Mouse (Mus musculus) kidney, postnatal 10 days (tissue): ENCODE measurements around the gene Slc25a16.
A peak's percentile ranks its signal among the peaks of the same experiment; 100 is the strongest.

ENCODE experiments used
- DNase-seq: peaks from one replicate; pipeline ENCODE4 v3.0.0; 2021; ENCODE audit warnings: mixed read lengths

The Slc25a16 gene

DNA sequence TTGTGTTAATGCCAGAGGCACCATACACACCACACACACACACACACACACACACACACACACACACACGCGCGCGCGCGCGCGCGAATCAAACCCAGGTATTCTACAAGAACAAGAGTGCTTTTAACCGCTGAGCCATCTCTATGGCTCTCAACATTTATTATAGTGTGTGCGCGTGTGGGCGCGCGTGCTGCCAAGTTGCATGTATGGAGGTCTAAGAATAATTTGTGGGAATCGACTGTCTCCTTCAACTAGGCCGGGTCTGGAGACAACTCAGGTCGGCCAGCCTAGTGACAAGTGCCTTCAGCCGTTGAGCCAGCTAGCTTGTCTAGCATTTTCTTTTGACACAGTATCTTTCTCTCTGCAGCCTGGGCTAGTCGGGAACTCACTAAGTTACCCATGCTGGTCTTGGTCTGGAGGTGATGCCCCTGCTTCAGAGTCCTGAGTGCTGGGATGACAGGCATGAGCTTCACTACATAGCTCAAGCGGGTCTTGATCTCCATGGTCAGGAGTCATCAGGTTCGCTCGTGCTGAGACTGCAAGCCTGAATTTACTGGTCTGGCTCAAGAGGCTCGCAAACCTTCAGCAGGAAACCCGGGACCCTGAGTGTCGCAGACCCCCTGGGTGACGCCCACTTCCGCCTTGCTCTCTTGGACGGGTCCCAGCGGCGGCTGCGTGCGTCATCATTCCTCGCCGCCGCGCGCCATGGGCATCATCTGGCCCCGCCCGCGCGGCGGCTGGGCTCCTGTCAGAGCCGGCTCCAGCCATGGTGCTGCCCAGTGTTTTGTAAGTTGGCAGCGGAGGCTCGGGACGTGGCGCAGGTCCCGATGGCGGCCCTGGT lies at the start of gene Slc25a16:
Gene Slc25a16 (plus strand): TSS at position 709 of the 841 bp plus-strand sequence.
- peak; percentile 95 for DNase-seq

DNA sequence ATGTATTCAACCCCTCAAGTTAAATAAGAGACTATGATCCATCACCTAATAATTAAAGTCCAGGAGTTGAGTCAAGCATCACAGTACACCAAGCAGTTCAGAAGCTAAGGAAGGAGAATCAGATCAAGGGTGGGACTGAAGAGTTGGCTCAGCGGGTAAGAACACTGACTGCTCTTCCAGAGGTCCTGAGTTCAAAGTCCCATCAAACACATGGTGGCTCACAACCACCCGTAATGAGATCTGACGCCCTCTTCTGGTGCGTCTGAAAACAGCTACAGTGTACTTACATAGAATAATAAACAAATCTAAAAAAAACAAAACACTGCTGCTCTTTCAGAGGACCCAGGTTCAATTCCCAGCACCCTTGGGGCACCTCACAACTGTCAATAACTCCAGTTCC lies 45.6 kb upstream of the Slc25a16 start:
- DNase-seq, result no peak

DNA sequence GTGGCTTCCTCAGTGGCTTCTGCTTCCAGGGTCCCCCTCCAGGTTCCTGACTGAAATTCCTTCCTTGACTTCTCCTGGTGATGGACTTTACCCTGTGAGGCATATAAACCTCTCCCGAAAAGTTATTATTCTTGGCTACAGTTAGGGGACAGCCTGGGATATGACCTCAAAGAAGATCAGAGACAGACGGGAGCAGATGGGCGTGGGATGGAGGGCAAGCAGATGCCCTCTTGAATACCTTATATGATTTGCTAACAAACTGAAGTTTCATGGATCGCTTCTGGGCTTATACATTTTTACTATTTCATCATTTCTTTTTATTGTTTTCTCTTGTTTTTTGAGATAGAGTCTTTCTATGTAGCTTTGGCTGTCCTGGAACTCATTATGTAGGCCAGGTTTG lies 44.9 kb upstream of the Slc25a16 start:
- DNase-seq, result no peak

DNA sequence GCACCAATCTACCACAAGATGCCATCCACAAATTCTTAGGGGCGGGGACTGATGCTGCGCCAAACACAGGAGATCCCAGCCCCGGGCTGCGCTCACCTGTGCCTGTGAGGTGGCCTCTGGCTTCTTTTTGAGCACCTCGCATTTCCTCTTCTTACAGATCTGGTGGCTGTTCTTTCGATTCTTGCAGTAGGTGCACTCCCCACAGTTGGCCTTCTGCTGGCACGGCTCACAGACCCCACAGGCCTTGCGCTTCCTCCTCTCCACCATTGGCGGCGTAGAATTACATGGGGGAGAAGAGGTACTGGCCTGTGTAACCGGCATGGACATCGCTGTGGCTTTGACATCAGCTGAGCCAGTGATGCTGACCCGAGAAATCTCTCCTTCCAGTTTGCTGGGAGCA lies 42.4 kb upstream of the Slc25a16 start:
- DNase-seq, result no peak

DNA sequence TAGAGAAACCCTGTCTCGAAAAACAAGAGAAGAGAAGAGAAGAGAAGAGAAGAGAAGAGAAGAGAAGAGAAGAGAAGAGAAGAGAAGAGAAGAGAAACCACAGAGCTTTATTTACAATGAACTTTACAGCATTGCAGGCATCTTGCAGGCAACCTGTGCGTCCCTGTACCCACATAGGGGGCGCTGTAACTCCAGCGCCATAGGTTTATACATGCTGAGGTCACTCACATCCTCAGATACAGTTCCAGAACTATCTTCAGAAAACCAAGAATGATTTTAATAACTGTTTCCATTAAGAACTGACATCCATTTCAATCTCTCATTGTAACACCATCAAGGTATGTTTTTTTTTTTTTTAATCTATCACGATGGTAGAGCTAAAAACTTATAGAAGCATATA lies 39.2 kb upstream of the Slc25a16 start:
- peak; percentile 18 for DNase-seq

DNA sequence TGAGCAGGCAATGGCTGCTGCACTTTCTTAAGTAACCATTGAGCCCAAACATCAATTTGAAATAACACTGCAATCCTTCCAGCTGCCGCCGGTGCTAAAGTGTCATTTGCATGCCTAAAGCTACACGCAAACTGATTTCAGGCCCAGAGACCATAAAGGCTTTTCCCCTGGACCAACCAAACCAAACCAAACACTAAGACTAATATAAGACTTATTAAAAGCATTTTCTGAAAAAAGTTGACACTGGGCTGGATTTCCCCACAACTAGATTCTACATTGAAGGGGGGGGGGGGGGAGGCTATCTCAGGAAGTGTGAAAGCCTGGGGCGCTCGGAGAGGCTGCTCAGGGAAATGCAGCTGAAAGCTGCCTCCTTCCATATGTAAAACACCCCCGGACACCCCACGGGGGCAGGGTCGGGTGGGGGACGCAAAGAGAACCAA lies 36.5 kb upstream of the Slc25a16 start:
- peak; percentile 30 for DNase-seq

DNA sequence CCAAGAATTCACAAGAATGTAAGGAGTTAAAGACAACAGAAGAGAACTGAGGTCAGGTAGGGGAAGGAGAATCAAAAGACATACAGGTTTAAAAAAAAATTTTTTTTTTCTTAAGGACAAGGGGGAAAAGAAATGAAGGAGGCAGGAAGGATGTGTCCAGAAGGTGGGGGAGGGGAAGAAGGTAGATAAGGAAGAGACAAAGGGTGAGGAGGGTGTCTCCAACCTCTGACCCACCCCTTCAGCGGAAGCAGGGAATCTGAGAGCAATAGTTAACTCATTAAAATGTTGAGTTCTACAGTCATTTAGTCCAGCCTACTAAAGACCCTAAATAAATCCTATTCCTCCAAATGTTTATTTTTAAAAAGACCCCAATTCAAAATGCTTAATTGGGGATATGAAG lies 35.9 kb upstream of the Slc25a16 start:
- DNase-seq, result no peak

DNA sequence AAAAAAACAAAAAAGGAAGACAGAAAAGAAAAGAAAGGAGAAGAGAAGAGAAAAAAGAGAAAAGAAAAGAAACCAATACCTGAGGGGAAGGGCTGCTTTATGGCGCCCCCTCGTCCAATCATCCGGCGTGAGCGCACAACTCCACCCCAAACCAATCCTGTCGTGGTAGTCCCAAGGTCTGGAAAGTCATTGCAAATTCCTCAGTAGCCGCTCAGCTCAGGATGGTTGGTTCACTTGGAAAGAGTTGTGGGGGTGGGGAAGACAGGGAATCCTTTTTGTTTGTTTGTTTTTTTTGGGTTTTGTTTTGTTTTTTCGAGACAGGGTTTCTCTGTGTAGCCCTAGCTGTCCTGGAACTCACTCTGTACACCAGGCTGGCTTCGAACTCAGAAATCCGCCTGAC lies 35.0 kb upstream of the Slc25a16 start:
- no peak for DNase-seq

DNA sequence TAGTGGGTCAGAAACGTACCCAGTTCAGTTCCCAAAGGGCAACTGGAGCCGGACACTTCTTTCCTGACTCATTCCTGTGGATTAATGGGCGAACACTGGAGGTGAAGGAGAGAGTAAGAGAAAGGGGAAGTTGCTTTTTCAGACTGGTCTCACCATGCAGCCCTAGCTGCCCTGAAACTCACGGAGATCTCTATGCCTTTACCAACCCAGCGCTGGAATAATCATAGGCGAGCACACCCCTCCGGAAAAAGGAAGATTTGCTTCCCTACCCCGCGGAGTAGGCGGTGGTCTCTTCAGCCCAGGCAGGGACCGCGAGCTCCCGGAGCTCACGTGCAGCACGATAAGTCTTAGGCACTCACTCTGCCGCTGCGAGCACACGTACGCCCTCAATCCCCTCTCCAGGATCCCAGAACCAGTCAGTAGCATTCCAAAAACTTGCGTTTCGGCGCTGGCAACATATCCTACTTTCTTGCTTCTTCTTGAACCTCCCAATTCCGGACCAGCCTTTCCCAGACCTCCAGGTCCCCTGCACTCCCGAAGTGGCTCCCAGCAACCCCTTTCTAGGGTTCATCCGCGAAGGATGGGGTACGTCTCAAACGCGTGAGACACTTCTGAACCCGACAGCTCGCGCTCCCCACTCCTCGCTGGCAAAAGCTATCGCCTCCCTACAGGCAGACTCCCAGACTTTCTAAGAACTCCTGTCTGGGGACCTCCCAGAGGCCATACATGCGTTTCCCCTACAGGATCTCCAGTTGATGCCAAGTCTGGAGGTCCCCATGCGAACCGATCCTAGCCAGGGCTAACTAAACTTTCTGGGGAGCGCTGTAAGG lies 34.2 kb upstream of the Slc25a16 start:
- DNase-seq, result peak; percentile 19

DNA sequence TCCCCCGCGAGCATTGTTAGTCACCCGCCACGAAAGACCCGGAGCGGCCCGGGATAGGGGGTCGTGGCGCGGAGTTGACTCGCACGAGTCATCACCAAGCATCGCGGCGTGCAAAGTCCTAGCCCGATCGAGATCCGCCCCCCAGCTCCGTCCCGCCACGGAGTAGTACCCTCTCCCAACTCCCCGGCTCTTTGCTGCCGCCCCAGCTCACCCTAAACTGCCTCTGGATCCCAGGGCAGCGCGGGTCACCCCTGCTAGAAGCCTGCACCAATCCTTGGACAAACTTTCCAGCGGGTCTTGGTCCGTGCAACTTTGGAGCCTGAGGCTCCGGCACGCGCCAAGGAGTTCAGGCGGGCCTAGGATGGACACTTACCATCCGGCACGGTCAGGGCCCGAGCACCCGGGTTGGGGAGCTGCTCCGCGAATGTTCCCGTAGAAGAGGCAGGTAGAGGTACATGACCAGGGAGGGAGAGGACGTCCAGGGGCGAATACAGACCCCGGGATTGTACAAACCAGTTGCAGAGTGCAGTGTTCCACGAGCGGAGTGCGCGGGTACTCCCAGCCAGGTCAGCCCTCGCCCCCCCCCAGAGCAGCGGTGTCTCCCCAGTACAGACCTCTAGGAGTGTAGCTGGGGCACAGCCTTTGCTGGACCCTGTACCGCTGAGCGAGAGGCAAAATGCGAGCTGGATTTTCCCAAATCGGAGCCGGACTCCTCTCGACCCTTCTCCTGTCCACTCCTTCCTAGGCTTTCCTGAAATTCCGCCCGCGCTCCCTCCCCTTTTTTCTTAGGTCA lies 33.4 kb upstream of the Slc25a16 start:
- DNase-seq, result peak; percentile 84

DNA sequence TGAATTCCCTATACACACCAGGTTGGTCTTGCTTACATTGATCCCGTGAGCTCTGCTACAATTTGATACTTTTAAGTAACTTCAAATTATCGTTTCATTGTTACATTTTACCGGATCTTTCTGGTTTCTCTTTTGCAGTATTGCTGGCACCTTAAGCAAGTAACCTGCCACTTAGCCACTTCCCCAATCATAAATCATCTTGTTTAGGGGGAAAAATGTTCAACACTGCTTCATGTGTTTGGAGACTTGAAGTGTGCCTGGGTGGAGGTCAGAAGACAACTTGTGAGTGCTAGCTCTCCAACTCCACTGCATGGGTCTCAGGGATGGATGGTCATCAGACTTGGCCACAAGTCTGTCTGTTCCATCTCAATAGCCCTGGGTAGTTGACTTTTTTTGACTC lies 29.4 kb upstream of the Slc25a16 start:
- no peak for DNase-seq

DNA sequence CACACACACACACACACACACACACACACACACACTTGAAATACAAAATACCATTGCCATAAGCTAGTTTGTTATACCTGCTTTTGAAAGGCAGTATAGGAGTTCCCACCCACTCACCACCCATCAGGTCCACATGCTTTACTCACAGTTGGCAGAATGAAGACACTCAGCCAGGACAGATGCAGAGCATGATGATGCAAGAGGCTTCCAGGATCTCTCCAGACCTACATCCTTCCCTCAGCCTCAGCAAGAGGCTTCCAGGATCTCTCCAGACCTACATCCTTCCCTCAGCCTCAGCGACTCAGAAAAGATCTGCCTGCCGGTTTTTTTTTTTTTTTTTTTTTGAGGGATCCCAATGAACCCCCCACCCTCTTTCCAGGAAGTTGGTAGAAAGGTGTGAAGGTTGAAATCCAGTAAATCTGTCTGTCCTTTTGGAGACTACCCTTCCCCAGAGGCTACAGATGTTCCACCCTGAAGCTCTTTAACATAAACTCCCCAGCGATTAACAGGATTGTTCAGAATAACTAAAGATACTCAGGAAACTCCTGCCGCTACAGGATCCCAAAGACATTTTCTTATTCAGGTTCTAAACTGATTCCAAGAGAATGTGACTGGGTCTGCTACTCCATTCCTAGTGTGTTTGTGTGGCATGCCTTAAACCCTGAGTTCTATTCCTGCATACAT lies 27.7 kb upstream of the Slc25a16 start:
- DNase-seq, result no peak

DNA sequence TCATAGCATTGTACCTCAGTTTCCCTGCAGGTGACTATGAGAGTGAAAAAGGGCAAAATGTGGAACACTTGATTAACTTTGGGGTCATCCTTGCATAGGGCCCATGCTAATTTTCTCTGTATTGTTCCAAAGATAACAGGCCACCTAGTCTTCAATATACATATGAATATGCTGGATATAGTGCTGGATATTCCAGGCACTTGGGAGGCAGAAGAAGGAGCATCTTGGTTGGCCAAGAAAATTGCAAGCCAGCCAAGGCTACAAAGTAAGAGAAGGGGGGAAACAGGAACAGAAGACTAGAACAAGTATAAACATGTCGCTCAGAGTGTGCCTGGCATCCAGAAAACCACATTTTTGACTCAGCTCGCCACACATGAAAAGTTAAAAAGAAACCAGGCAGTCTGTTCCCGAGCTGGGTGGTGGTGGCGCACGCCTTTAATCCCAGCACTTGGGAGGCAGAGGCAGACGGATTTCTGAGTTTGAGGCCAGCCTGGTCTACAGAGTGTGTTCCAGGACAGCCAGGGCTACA lies 27.0 kb upstream of the Slc25a16 start:
- no peak for DNase-seq

DNA sequence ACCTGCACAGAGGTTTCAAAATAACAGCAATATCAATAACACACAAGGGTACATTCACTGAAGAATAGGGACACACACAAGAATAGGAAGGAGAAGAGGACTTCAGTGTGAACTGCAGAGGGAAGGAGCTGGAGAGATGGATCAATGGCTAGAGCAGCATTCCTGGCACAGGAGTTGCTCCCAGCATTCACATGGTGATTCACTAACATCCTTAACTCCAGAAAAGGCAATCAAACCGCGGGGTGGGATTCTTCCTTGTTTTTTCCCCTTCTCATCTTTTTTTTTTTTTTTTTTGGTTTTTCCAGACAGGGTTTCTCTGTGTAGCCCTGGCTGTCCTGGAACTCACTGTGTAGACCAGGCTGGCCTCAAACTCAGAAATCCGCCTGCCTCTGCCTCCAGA lies 26.0 kb upstream of the Slc25a16 start:
- DNase-seq, result no peak

DNA sequence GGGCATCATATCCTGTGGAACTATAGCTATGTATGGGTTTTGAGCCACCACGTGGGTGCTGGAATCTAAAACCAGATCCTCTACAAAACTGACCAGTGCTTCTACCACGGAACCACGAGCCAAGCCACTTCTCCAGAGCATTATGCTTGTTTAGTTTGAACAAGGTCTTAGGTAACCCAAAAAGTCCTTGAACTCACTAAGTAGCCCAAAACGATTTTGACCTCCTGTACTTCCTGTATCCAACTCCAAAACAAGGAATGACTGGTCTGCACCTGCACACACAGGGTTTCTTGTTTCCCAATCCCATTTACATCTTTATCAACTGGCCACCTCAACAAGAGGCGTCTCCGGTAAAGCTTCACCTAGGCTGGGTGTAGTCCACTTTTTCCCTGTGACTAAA lies 25.0 kb upstream of the Slc25a16 start:
- DNase-seq, result no peak

DNA sequence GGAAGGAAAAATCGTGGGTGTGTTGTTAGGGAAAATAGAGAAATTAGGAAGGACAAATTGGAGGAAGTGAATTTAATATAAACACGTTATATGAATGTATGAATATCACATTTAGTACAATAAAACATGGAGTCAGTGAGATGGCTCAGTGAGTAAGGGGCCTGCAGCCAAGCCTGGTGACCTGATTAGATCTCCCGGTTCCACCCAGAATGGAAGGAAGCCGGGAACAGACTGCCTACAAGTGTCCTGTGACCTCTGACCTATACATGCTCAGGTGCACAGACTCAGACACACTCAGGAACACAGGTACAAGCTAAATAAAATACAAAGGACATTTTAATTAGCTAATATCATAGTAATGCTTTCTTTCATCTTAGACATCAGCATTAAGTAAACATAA lies 24.4 kb upstream of the Slc25a16 start:
- no peak for DNase-seq

DNA sequence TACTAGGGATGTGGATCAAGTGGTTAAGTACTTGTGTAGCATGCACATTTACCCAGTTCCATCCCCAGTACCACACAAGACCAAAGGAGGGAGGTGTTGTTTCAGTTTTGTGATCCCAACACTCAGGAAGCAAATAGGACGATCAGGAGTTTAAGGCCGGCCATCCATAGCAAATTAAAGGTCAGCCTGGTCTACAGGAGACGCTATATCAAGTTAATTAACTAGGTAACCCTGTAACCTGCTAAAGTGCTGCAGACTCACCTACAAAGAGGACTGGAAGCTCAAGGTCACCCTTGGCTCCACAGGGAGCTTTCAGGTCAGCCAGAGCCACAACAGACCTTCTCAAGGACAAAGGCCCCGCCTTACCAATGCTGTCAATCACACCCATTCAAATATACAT lies 23.7 kb upstream of the Slc25a16 start:
- DNase-seq, result no peak

DNA sequence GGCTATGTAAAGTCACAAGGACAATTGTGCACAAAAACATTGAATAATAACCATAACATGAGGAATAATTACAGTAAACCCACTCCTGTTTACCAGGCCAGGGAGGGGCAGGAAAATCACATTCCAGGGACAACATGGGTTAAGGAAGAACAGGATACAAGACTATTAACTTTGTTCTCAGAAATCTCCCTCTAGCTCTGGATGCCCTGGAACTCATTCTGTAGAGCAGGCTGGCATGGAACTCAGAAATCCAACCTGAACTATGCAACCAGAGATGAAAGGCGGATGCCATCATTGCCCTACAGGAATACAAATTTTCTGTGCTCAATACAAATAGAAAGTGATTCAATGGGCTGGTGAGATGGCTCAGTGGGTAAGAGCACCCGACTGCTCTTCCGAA lies 23.0 kb upstream of the Slc25a16 start:
- no peak for DNase-seq

DNA sequence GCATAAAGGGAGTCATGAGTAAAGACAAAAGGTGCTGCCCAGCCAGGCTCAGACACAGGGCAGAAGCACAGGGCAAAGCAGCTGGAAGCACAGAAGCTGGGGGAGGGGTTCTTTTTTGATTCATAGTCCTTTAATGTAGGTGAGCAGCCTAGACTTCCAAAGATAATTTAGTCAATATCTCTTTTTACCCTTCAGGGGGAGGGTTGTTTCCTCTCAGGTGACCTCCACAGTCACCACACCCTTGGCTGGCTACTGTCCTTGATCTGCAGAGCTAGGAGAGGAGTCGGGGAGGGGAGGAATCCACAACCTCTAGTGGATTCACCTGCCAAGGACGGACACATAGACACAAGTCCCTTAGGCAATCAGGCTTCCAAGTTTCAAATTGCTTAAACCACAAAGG lies 22.4 kb upstream of the Slc25a16 start:
- no peak for DNase-seq

DNA sequence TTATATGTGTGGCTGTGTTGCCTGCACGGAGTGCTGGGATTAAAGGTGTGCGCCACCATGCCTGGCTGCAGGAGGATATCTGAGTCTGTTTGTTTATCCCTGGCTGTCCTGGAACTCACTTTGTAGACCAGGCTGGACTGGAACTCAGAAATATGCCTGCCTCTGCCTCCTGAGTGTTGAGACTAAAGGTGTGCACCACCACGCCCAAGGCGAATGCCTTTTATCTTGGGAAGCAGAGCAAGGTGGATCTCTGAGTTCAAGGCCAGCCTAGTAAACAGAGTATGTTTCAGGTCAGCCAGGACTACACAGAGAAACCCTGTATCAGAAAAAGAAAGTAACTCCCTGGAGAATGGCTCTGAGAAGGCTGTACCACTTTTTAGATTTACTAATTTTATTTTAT lies 20.3 kb upstream of the Slc25a16 start:
- DNase-seq, result no peak

DNA sequence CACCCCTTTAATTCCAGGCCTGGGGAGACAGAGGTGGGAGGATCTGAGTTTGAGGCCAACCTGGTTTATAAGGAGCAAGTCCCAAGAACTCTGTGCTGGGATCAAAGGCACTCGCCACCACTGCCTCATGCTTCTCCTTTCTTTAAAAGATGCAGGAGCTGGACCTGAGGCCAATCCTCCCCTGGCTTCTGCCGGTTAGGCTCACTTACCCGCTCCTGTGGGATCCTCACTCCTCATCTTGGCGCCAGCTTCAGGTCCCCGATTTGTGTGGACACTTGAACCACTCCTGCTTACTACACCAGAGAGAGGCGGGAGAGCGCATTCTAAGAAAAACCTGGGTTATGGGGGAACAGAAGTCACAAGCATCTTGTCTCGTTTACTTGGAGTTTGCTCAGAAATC lies 18.6 kb upstream of the Slc25a16 start:
- DNase-seq, result no peak

DNA sequence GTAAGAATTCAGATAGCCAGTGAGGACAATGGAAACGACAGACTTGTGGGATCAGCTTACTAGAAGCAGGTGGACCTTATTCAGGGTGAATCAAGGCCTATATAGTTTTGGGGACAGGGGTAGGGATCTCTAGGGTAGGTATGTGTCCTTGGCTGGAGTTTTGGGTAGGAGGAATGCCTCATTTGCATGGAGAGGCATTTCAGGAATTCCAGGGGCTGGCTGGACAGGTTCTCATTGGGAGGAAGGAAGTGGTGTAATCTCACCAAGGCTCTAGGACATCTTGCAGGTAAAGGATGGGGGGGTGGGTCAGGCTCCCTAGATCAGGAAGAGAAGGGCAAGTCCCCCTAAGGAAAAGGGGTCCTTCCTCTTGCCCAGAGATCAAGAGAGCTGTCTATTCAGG lies 17.6 kb upstream of the Slc25a16 start:
- DNase-seq, result no peak
